Mouse (Mus musculus): Measurements from ENCODE around the gene Ap1s1. TPM values are rescaled to one million over a fixed set of nuclear protein-coding genes. Genes with fewer than 3 reads are reported as not detected.

Ap1s1 gene
- polyA plus RNA-seq, 1 experiment from 2014 or later, result 193 TPM

GRCm38 (mm10) chr5:137054873-137055272 lies 8.9 kb upstream of the Ap1s1 start:
- 87% methylated on average over 5 of the region's 5 CpGs for WGBS
- no peaks in the 10 kb centered on the region for H3K36me3 ChIP-seq
- H3K4me2 ChIP-seq (replicated peaks), result no peak overlapping the region
- no peak overlapping the region for H3K4me3 ChIP-seq
- no peak for ATAC-seq (ENCODE audit: low FRiP score, low read depth)
- no peak overlapping the region for H3K9ac ChIP-seq
- H3K27me3 ChIP-seq (replicated peaks), result no peaks in the 10 kb centered on the region
- H3K27ac ChIP-seq, result no peak overlapping the region
- no peaks in the 10 kb centered on the region for H3K4me1 ChIP-seq
- no peaks in the 10 kb centered on the region for H3K9me3 ChIP-seq

- no peak for ATAC-seq (ENCODE audit: low FRiP score, low read depth)
- no peak overlapping the region for H3K4me3 ChIP-seq
- H3K4me2 ChIP-seq (replicated peaks), result no peak overlapping the region
- WGBS, result 89% methylated on average over 7 of the region's 7 CpGs
- no peaks in the 10 kb centered on the region for H3K27me3 ChIP-seq (replicated peaks)
- H3K27ac ChIP-seq, result no peak overlapping the region
- H3K4me1 ChIP-seq, result no peaks in the 10 kb centered on the region
- H3K36me3 ChIP-seq, result no peaks in the 10 kb centered on the region
- H3K9me3 ChIP-seq, result no peaks in the 10 kb centered on the region
- H3K9ac ChIP-seq, result no peak overlapping the region
Measured at GRCm38 (mm10) chr5:137054299-137054698, 8.4 kb upstream of the Ap1s1 start.

GRCm38 (mm10) chr5:137051914-137052505 lies 6.1 kb upstream of the Ap1s1 start:
- Histone ChIP-seq H3K4me3 (no peak overlapping the region), H3K36me3 (no peaks in the 10 kb centered on the region), H3K4me2 (replicated peaks) (no peak overlapping the region), H3K27ac (no peak overlapping the region), H3K27me3 (replicated peaks) (no peaks in the 10 kb centered on the region), H3K9me3 (no peaks in the 10 kb centered on the region), H3K4me1 (no peaks in the 10 kb centered on the region), H3K9ac (no peak overlapping the region)
- 85% methylated on average over 5 of the region's 5 CpGs for WGBS
- no peak for ATAC-seq (ENCODE audit: low FRiP score, low read depth)

- H3K4me3 ChIP-seq, result no peak overlapping the region
- H3K4me1 ChIP-seq, result peaks cover 5% of the 10 kb centered on the region; the same call in 1 of the 2 replicates
- 35% methylated on average over 6 of the region's 6 CpGs for WGBS
- no peak overlapping the region for H3K4me2 ChIP-seq (replicated peaks)
- no peak overlapping the region for H3K9ac ChIP-seq
- H3K27ac ChIP-seq, result no peak overlapping the region
- ATAC-seq (ENCODE audit: low FRiP score, low read depth), result no peak
- no peaks in the 10 kb centered on the region for H3K27me3 ChIP-seq (replicated peaks)
- H3K36me3 ChIP-seq, result no peaks in the 10 kb centered on the region
- H3K9me3 ChIP-seq, result no peaks in the 10 kb centered on the region
Measured at GRCm38 (mm10) chr5:137051125-137051524, 5.2 kb upstream of the Ap1s1 start.

GRCm38 (mm10) chr5:137046991-137047390 lies 1.1 kb upstream of the Ap1s1 start:
- Histone ChIP-seq H3K27ac (no peak overlapping the region), H3K27me3 (replicated peaks) (no peaks in the 10 kb centered on the region), H3K9me3 (no peaks in the 10 kb centered on the region), H3K4me3 (no peak overlapping the region), H3K4me1 (peaks cover 15% of the 10 kb centered on the region), H3K4me2 (replicated peaks) (no peak overlapping the region), H3K36me3 (peaks cover 10% of the 10 kb centered on the region), H3K9ac (no peak overlapping the region)
- ATAC-seq (ENCODE audit: low FRiP score, low read depth), result no peak

- peak; percentile 18 for ATAC-seq (ENCODE audit: low FRiP score, low read depth)
- 28% methylated on average over 5 of the region's 5 CpGs for WGBS
- peaks cover 16% of the 10 kb centered on the region for H3K36me3 ChIP-seq
- peaks cover 15% of the 10 kb centered on the region for H3K4me1 ChIP-seq
- H3K27me3 ChIP-seq (replicated peaks), result no peaks in the 10 kb centered on the region
- no peaks in the 10 kb centered on the region for H3K9me3 ChIP-seq
- peak overlapping the region; percentile 67; the same call in 1 of the 2 replicates for H3K4me3 ChIP-seq
- no peak overlapping the region for H3K9ac ChIP-seq
- H3K4me2 ChIP-seq (replicated peaks), result peak overlapping the region; percentile 76
- no peak overlapping the region for H3K27ac ChIP-seq
Measured at GRCm38 (mm10) chr5:137046324-137046718, 386 bp upstream of the Ap1s1 start.

- Histone ChIP-seq H3K9ac (no peak overlapping the region), H3K27ac (no peak overlapping the region), H3K4me1 (peaks cover 15% of the 10 kb centered on the region), H3K4me3 (no peak overlapping the region), H3K9me3 (no peaks in the 10 kb centered on the region), H3K36me3 (peaks cover 37% of the 10 kb centered on the region), H3K27me3 (replicated peaks) (no peaks in the 10 kb centered on the region), H3K4me2 (replicated peaks) (no peak overlapping the region)
- ATAC-seq (ENCODE audit: low FRiP score, low read depth), result no peak
- WGBS, result 96% methylated on average over 7 of the region's 7 CpGs
Measured at GRCm38 (mm10) chr5:137043997-137044396, 1.9 kb downstream of the Ap1s1 start.

GRCm38 (mm10) chr5:137041442-137041841 lies 4.5 kb downstream of the Ap1s1 start:
- H3K9ac ChIP-seq, result no peak overlapping the region
- no peak for ATAC-seq (ENCODE audit: low FRiP score, low read depth)
- 91% methylated on average over 10 of the region's 10 CpGs for WGBS

GRCm38 (mm10) chr5:137039453-137039852 lies 6.5 kb downstream of the Ap1s1 start:
- no peak for ATAC-seq (ENCODE audit: low FRiP score, low read depth)

More at GRCm38 (mm10) chr5:137041442-137041841, 4.5 kb downstream of the Ap1s1 start:
- Histone ChIP-seq H3K4me2 (replicated peaks) (no peak overlapping the region), H3K4me3 (no peak overlapping the region), H3K4me1 (peaks cover 13% of the 10 kb centered on the region), H3K27ac (no peak overlapping the region), H3K9me3 (no peaks in the 10 kb centered on the region), H3K27me3 (replicated peaks) (no peaks in the 10 kb centered on the region), H3K36me3 (peaks cover 62% of the 10 kb centered on the region)

GRCm38 (mm10) chr5:137036211-137036610 lies 9.7 kb downstream of the Ap1s1 start:
- Histone ChIP-seq H3K36me3 (peaks cover 56% of the 10 kb centered on the region), H3K9ac (no peak overlapping the region), H3K9me3 (no peaks in the 10 kb centered on the region), H3K4me3 (no peak overlapping the region), H3K27me3 (replicated peaks) (peaks cover 14% of the 10 kb centered on the region), H3K4me2 (replicated peaks) (no peak overlapping the region), H3K4me1 (peaks cover 14% of the 10 kb centered on the region), H3K27ac (no peak overlapping the region)
- 84% methylated on average over 13 of the region's 13 CpGs for WGBS
- no peak for ATAC-seq (ENCODE audit: low FRiP score, low read depth)

More at GRCm38 (mm10) chr5:137039453-137039852, 6.5 kb downstream of the Ap1s1 start:
- H3K27me3 ChIP-seq (replicated peaks), result no peaks in the 10 kb centered on the region; the same call in 1 of the 2 replicates
- H3K4me2 ChIP-seq (replicated peaks), result no peak overlapping the region
- peaks cover under 1% of the 10 kb centered on the region for H3K4me1 ChIP-seq
- H3K9me3 ChIP-seq, result no peaks in the 10 kb centered on the region
- peaks cover 74% of the 10 kb centered on the region for H3K36me3 ChIP-seq
- WGBS, result 95% methylated on average over 10 of the region's 10 CpGs
- no peak overlapping the region for H3K27ac ChIP-seq
- no peak overlapping the region for H3K9ac ChIP-seq
- H3K4me3 ChIP-seq, result no peak overlapping the region

GRCm38 (mm10) chr5:137032641-137033074 lies 13.3 kb downstream of the Ap1s1 start:
- no peaks in the 10 kb centered on the region for H3K9me3 ChIP-seq
- H3K9ac ChIP-seq, result peak overlapping the region; percentile 45
- WGBS, result under 1% methylated on average over 48 of the region's 49 CpGs
- H3K4me2 ChIP-seq (replicated peaks), result peak overlapping the region; percentile 98
- peaks cover 24% of the 10 kb centered on the region for H3K36me3 ChIP-seq
- H3K27me3 ChIP-seq (replicated peaks), result peaks cover 48% of the 10 kb centered on the region
- ATAC-seq (ENCODE audit: low FRiP score, low read depth), result peak; percentile 74
- no peak overlapping the region for H3K27ac ChIP-seq
- peaks cover 36% of the 10 kb centered on the region for H3K4me1 ChIP-seq
- peak overlapping the region; percentile 40 for H3K4me3 ChIP-seq

- Histone ChIP-seq H3K27ac (no peak overlapping the region), H3K4me3 (peak overlapping the region; percentile 40), H3K4me2 (replicated peaks) (peak overlapping the region; percentile 98), H3K9me3 (no peaks in the 10 kb centered on the region), H3K9ac (peak overlapping the region; percentile 45), H3K4me1 (peaks cover 36% of the 10 kb centered on the region), H3K27me3 (replicated peaks) (peaks cover 53% of the 10 kb centered on the region), H3K36me3 (peaks cover 17% of the 10 kb centered on the region)
- ATAC-seq (ENCODE audit: low FRiP score, low read depth), result no peak; the same call in 1 of the 2 replicates
- under 1% methylated on average over 32 of the region's 33 CpGs for WGBS
Measured at GRCm38 (mm10) chr5:137032033-137032421, 13.9 kb downstream of the Ap1s1 start.

Measured in neural tube, embryonic 12.5 days (tissue).